Mouse (Mus musculus) CH12.LX (cell line): Measurements from ENCODE around the gene Tbc1d22a.

ENCODE experiments used
- CTCF ChIP-seq, 2 experiments: IDR thresholded peaks in 1 of 2; conservative IDR thresholded peaks in 1 of 2; 2 replicates each; pipeline ENCODE4 v1.5.1; 2011 to 2012; ENCODE audit warnings: low read depth in 2 of 2, low read length in 2 of 2, improper control_type of control experiment in 1 of 2, inconsistent platforms in 1 of 2, mild to moderate bottlenecking in 1 of 2, moderate library complexity in 1 of 2
- KAT2A ChIP-seq: IDR thresholded peaks from 2 replicates; pipeline ENCODE4 v1.6.1; 2012; ENCODE audit warnings: low read length, improper control_type of control experiment, inconsistent platforms; ENCODE audit not compliant: insufficient replicate concordance
- MAZ ChIP-seq: IDR thresholded peaks from 2 replicates; pipeline ENCODE4 v1.6.1; 2012; ENCODE audit warnings: low read depth, mild to moderate bottlenecking, inconsistent platforms, low read length, improper control_type of control experiment, moderate library complexity
- NRF1 ChIP-seq: IDR thresholded peaks from 2 replicates; pipeline ENCODE4 v1.6.1; 2014; ENCODE audit warnings: low read depth, mild to moderate bottlenecking, inconsistent platforms, low read length, improper control_type of control experiment, moderate library complexity
- POLR2A ChIP-seq: IDR thresholded peaks from 2 replicates; pipeline ENCODE4 v1.6.1; 2011; ENCODE audit warnings: low read depth, mild to moderate bottlenecking, improper control_type of control experiment, low read length

DNA sequence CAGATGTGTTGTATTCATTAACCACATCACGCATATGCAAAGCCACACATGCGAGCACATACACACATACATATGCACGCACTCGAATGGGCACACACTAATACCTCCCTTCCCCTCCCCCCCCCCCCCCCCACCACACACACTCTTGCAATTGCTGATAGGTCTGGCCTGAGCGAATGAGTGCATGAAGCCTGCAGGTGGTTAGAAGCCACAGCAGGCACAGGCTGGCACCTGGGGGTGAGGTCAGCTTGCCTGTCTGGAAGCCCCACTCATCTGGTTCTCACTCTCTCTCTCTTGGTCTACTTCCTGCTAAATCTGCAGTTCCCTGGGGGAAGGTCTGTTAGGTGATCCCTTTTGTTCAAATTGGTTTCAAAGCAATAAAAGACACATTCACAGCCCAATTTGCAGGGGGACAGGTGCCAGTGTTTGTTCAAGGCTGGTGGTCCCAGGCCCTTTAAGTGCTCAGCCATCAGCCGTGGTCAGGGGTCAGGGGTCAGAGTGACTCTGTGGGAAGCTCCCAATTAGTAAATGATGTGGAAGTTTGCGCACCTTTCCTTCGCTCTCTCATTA lies 215.6 kb downstream of the Tbc1d22a start:
- no peak for TF ChIP-seq CTCF (conservative IDR thresholded peaks at IDR 0.05 in 1 of 2, IDR thresholded peaks at IDR 0.05 in 1 of 2; ENCODE audit: low read depth in 2 of 2, low read length in 2 of 2)
- TF ChIP-seq MAZ = no peak
- TF ChIP-seq KAT2A = no peak
- no peak for TF ChIP-seq NRF1
- no peak for TF ChIP-seq POLR2A
